Mouse (Mus musculus) MEL (cell line): Measurements from ENCODE around the gene Ift52. TPM values are rescaled to one million over a fixed set of nuclear protein-coding genes. Genes with fewer than 3 reads are reported as not detected.
A peak's percentile ranks its signal among the peaks of the same experiment; 100 is the strongest.

Experiments
- DNase-seq: peaks from one replicate; pipeline ENCODE4 v3.0.0; 2011; ENCODE audit warnings: low read depth, low spot score
- H3K27ac ChIP-seq: 2 replicates; pipeline ENCODE4 v1.5.1; 2012; ENCODE audit warnings: low read depth, mild to moderate bottlenecking, control low read depth, low read length, moderate library complexity; ENCODE audit not compliant: control insufficient read depth
- H3K27me3 ChIP-seq, 2 experiments: fragments of 150-350 bp in 1 of 2; sonication (generic) in 1 of 2; 2 replicates each; pipeline ENCODE4 v1.6.1; 2012; ENCODE audit warnings: low read length in 2 of 2, mild to moderate bottlenecking in 2 of 2, improper control_type of control experiment in 1 of 2, moderate library complexity in 1 of 2; ENCODE audit not compliant: insufficient read depth in 2 of 2, control insufficient read depth in 1 of 2
- H3K36me3 ChIP-seq, 2 experiments: 2 replicates each; pipeline ENCODE4 v1.6.1; 2012 to 2014; ENCODE audit warnings: low read length in 2 of 2, improper control_type of control experiment in 1 of 2, inconsistent platforms in 1 of 2, mild to moderate bottlenecking in 1 of 2; ENCODE audit not compliant: insufficient read depth in 2 of 2, control insufficient read depth in 1 of 2
- H3K4me1 ChIP-seq, 2 experiments: fragments of 150-350 bp in 1 of 2; sonication (generic) in 1 of 2; 2 replicates each; pipeline ENCODE4 v1.6.1; 2012; ENCODE audit warnings: low read length in 2 of 2, improper control_type of control experiment in 1 of 2, mild to moderate bottlenecking in 1 of 2; ENCODE audit not compliant: insufficient read depth in 2 of 2, control insufficient read depth in 1 of 2
- H3K4me3 ChIP-seq, 2 experiments: fragments of 150-350 bp in 1 of 2; sonication (generic) in 1 of 2; 2 replicates each; pipeline ENCODE4 v1.5.1; 2012; ENCODE audit warnings: low read depth in 2 of 2, low read length in 2 of 2, mild to moderate bottlenecking in 2 of 2, moderate library complexity in 2 of 2, control low read depth in 1 of 2, improper control_type of control experiment in 1 of 2; ENCODE audit not compliant: control insufficient read depth in 1 of 2, insufficient read depth in 1 of 2
- H3K79me2 ChIP-seq: 2 replicates; pipeline ENCODE4 v1.6.1; 2012; ENCODE audit warnings: mild to moderate bottlenecking, low read length, moderate library complexity; ENCODE audit not compliant: control insufficient read depth, poor library complexity, insufficient read depth
- H3K9ac ChIP-seq: 2 replicates; pipeline ENCODE4 v1.6.1; 2012; ENCODE audit warnings: low read depth, mild to moderate bottlenecking, control low read depth, low read length, moderate library complexity; ENCODE audit not compliant: control insufficient read depth, poor library complexity, severe bottlenecking
- H3K9me3 ChIP-seq: fragments of 150-350 bp; sonication (generic); replicated peaks from 2 replicates; pipeline ENCODE4 v1.6.1; 2012; ENCODE audit warnings: mild to moderate bottlenecking, low read length, improper control_type of control experiment, moderate library complexity; ENCODE audit not compliant: insufficient read depth
- BHLHE40 ChIP-seq: IDR thresholded peaks from 2 replicates; pipeline ENCODE4 v1.6.1; 2012; ENCODE audit warnings: low read depth, mild to moderate bottlenecking, inconsistent platforms, low read length, improper control_type of control experiment, borderline replicate concordance
- CHD1 ChIP-seq: IDR thresholded peaks from 2 replicates; pipeline ENCODE4 v1.6.1; 2012; ENCODE audit warnings: low read depth, mild to moderate bottlenecking, inconsistent platforms, low read length, improper control_type of control experiment
- CTCF ChIP-seq, 3 experiments: IDR thresholded peaks in 2 of 3; conservative IDR thresholded peaks in 1 of 3; 2 replicates each; pipeline ENCODE4 v1.5.1; 2011 to 2012; ENCODE audit warnings: low read length in 3 of 3, low read depth in 2 of 3, mild to moderate bottlenecking in 2 of 3, improper control_type of control experiment in 1 of 3, inconsistent platforms in 1 of 3, mixed read lengths in 1 of 3, moderate library complexity in 1 of 3; ENCODE audit not compliant: control insufficient read depth in 1 of 3, insufficient read depth in 1 of 3, poor library complexity in 1 of 3, severe bottlenecking in 1 of 3
- EP300 ChIP-seq, 2 experiments: IDR thresholded peaks; 2 replicates each; pipeline ENCODE4 v1.6.1; 2011; ENCODE audit warnings: improper control_type of control experiment in 2 of 2, low read length in 2 of 2, low read depth in 1 of 2, mild to moderate bottlenecking in 1 of 2
- GATA1 ChIP-seq: IDR thresholded peaks from 2 replicates; pipeline ENCODE4 v1.6.1; 2011; ENCODE audit warnings: low read depth, low read length, improper control_type of control experiment
- KAT2A ChIP-seq: conservative IDR thresholded peaks from 2 replicates; pipeline ENCODE4 v1.6.1; 2012; ENCODE audit warnings: low read depth, low read length, improper control_type of control experiment, inconsistent platforms
- MAFK ChIP-seq: IDR thresholded peaks from 2 replicates; pipeline ENCODE4 v1.6.1; 2011; ENCODE audit warnings: low read depth, mild to moderate bottlenecking, low read length, improper control_type of control experiment, borderline replicate concordance
- MAX ChIP-seq: IDR thresholded peaks from 2 replicates; pipeline ENCODE4 v1.6.1; 2011; ENCODE audit warnings: low read length, improper control_type of control experiment
- MEF2A ChIP-seq: IDR thresholded peaks from 2 replicates; pipeline ENCODE4 v1.6.1; 2014; ENCODE audit warnings: low read depth, mild to moderate bottlenecking, inconsistent platforms, low read length, improper control_type of control experiment; ENCODE audit not compliant: poor library complexity, insufficient replicate concordance, severe bottlenecking; ENCODE audit errors: extremely low read depth
- MYC ChIP-seq: IDR thresholded peaks from 2 replicates; pipeline ENCODE4 v1.6.1; 2011; ENCODE audit warnings: low read depth, mild to moderate bottlenecking, low read length, improper control_type of control experiment, moderate library complexity
- NRF1 ChIP-seq: IDR thresholded peaks from 2 replicates; pipeline ENCODE4 v1.6.1; 2014; ENCODE audit warnings: low read depth, mild to moderate bottlenecking, inconsistent platforms, low read length, improper control_type of control experiment, moderate library complexity; ENCODE audit not compliant: poor library complexity, insufficient read depth, severe bottlenecking
- POLR2A ChIP-seq, 2 experiments: IDR thresholded peaks; 2 replicates each; pipeline ENCODE4 v1.6.1; 2011 to 2012; ENCODE audit warnings: low read length in 2 of 2, mild to moderate bottlenecking in 2 of 2, control low read depth in 1 of 2, improper control_type of control experiment in 1 of 2, low read depth in 1 of 2, moderate library complexity in 1 of 2; ENCODE audit not compliant: control insufficient read depth in 1 of 2, insufficient read depth in 1 of 2, poor library complexity in 1 of 2
- RAD21 ChIP-seq: IDR thresholded peaks from 2 replicates; pipeline ENCODE4 v1.6.1; 2011; ENCODE audit warnings: mild to moderate bottlenecking, low read depth, low read length, improper control_type of control experiment
- SIN3A ChIP-seq: IDR thresholded peaks from 2 replicates; pipeline ENCODE4 v1.6.1; 2012; ENCODE audit warnings: low read length, improper control_type of control experiment, inconsistent platforms
- UBTF ChIP-seq: IDR thresholded peaks from 2 replicates; pipeline ENCODE4 v1.6.1; 2012; ENCODE audit warnings: low read depth, mild to moderate bottlenecking, inconsistent platforms, low read length, improper control_type of control experiment, moderate library complexity, borderline replicate concordance; ENCODE audit not compliant: insufficient read depth
- USF1 ChIP-seq: IDR thresholded peaks from 2 replicates; pipeline ENCODE4 v1.6.1; 2014; ENCODE audit warnings: low read depth, mild to moderate bottlenecking, inconsistent platforms, low read length, improper control_type of control experiment, moderate library complexity
- USF2 ChIP-seq, 2 experiments: IDR thresholded peaks; 2 replicates each; pipeline ENCODE4 v1.6.1; 2011 to 2012; ENCODE audit warnings: improper control_type of control experiment in 2 of 2, low read length in 2 of 2, borderline replicate concordance in 1 of 2, inconsistent platforms in 1 of 2, low read depth in 1 of 2, mild to moderate bottlenecking in 1 of 2; ENCODE audit not compliant: insufficient read depth in 1 of 2
- ZC3H11A ChIP-seq: IDR thresholded peaks from 2 replicates; pipeline ENCODE4 v1.6.1; 2012; ENCODE audit warnings: low read depth, mild to moderate bottlenecking, inconsistent platforms, low read length, improper control_type of control experiment
- ZMIZ1 ChIP-seq: IDR thresholded peaks from 2 replicates; pipeline ENCODE4 v1.6.1; 2012; ENCODE audit warnings: low read depth, mild to moderate bottlenecking, inconsistent platforms, low read length, improper control_type of control experiment, moderate library complexity
- polyA plus RNA-seq, 2 experiments: library from polyadenylated mRNA; stranded (reverse) in 1 of 2; unstranded in 1 of 2; fragments of >175 nt in 1 of 2; fragments of >200 nt in 1 of 2; gene quantifications; 2 replicates each; pipeline versions ENCODE4 v1.2.1 to v1.2.4; 2012; ENCODE audit warnings: low replicate concordance in 2 of 2, low read depth in 1 of 2; ENCODE audit not compliant: insufficient read length in 2 of 2, insufficient read depth in 1 of 2, missing spikeins in 1 of 2
- total RNA-seq: library from RNA; depleted of rRNA; stranded (reverse); fragments of 300-350 nt; gene quantifications from 2 replicates; pipeline ENCODE4 v1.2.3, GENCODE M21; 2012

Gene Ift52
- total and polyA plus RNA-seq, 3 experiments: 10.9 to 32.7 TPM; not detected in 1

DNA sequence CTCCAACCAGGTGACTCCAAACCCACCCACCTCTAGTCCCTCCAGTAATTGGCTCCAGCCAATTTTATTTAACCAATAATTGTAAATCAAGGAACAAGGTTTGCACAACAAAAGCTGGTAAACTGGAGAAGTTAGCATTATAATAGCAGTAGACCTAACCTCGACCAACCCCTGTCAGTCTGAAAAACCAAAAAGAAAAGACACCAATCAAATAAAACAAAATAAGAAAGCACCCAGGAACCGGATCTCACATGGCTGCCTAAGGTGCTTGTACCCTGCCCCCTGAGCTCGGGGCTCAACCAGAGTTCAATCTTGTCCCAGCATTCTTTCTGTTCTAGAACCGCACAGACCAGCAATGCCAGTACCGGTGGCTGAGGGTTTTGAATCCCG is 45.0 kb downstream of the Ift52 start:
- H3K27me3 ChIP-seq: no peaks in the 10 kb centered on the region

DNA sequence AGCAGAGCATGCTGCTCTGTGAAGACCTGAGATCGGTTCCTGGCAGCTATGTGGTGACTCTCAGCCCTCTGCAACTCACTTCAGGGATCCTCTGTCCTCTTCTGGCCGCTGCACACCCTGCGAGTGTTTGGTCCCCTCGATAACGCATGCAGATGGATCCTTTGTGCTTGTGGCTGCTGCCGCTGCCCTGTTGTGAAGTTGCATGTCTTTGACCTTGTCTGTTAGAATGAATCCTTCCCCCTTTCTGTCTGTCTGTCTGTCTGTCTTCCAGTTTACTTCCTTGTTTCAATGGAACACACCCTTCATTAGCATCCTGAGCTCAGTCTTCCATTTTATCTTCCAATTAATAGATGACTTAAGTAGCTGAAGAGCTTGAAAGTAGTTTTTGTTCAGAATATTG is 49.2 kb downstream of the Ift52 start:
- Histone ChIP-seq H3K4me1 (peaks cover under 1 to 4% of the 10 kb centered on the region in 2 experiments; a peak in 3 of 4 replicates), H3K27ac (no peak overlapping the region), H3K27me3 (no peaks in the 10 kb centered on the region), H3K36me3 (peaks cover 4 to 25% of the 10 kb centered on the region in 2 experiments), H3K9ac (no peak overlapping the region), H3K4me3 (no peak overlapping the region), H3K79me2 (no peaks in the 10 kb centered on the region), H3K9me3 (no peaks in the 10 kb centered on the region)
- TF ChIP-seq RAD21 (no peak), BHLHE40 (no peak), USF2 (IDR thresholded peaks at IDR 0.05; ENCODE audit: borderline replicate concordance in 1 of 2, insufficient read depth in 1 of 2, low read depth in 1 of 2, low read length in 2 of 2) (no peak), MAFK (no peak), CTCF (IDR thresholded peaks at IDR 0.05 in 2 of 3, conservative IDR thresholded peaks at IDR 0.05 in 1 of 3; ENCODE audit: control insufficient read depth in 1 of 3, insufficient read depth in 1 of 3, low read depth in 2 of 3, low read length in 3 of 3, poor library complexity in 1 of 3, severe bottlenecking in 1 of 3) (no peak), CHD1 (no peak), ZC3H11A (no peak), SIN3A (no peak), EP300 (IDR thresholded peaks at IDR 0.05; ENCODE audit: low read depth in 1 of 2, low read length in 2 of 2) (no peak), MYC (no peak), USF1 (no peak), ZMIZ1 (no peak), NRF1 (no peak)
- peak; percentile 28 for DNase-seq

More for the DNA sequence above, 45.0 kb downstream of the Ift52 start:
- peaks cover 14 to 16% of the 10 kb centered on the region in 2 experiments for H3K36me3 ChIP-seq
- peaks cover 23% of the 10 kb centered on the region for H3K79me2 ChIP-seq
- peaks cover 3 to 7% of the 10 kb centered on the region in 2 experiments; a peak in 3 of 4 replicates for H3K4me1 ChIP-seq
- H3K9ac ChIP-seq: no peak overlapping the region
- DNase-seq: no peak
- H3K4me3 ChIP-seq: no peak overlapping the region
- H3K9me3 ChIP-seq: no peaks in the 10 kb centered on the region
- TF ChIP-seq POLR2A (IDR thresholded peaks at IDR 0.05; ENCODE audit: control insufficient read depth in 1 of 2, insufficient read depth in 1 of 2, low read depth in 1 of 2, low read length in 2 of 2, poor library complexity in 1 of 2): no peak
- TF ChIP-seq GATA1: no peak
- no peak for TF ChIP-seq MEF2A
- TF ChIP-seq CTCF (IDR thresholded peaks at IDR 0.05 in 2 of 3, conservative IDR thresholded peaks at IDR 0.05 in 1 of 3; ENCODE audit: control insufficient read depth in 1 of 3, insufficient read depth in 1 of 3, low read depth in 2 of 3, low read length in 3 of 3, poor library complexity in 1 of 3, severe bottlenecking in 1 of 3): no peak
- TF ChIP-seq CHD1: no peak
- no peak for TF ChIP-seq RAD21
- TF ChIP-seq KAT2A: no peak
- no peak for TF ChIP-seq EP300 (IDR thresholded peaks at IDR 0.05; ENCODE audit: low read depth in 1 of 2, low read length in 2 of 2)
- no peak for TF ChIP-seq NRF1
- TF ChIP-seq MAX: no peak
- no peak for TF ChIP-seq USF1
- TF ChIP-seq UBTF: no peak
- no peak for TF ChIP-seq USF2 (IDR thresholded peaks at IDR 0.05; ENCODE audit: borderline replicate concordance in 1 of 2, insufficient read depth in 1 of 2, low read depth in 1 of 2, low read length in 2 of 2)
- no peak for TF ChIP-seq MYC
- H3K27ac ChIP-seq: no peak overlapping the region
